Mouse (Mus musculus) CH12.LX (cell line): ENCODE measurements around the gene Adrb1. TPM values are rescaled to one million over a fixed set of nuclear protein-coding genes. Genes with fewer than 3 reads are reported as not detected.

Experiments
- DNase-seq: peaks from one replicate; pipeline ENCODE4 v3.0.0-alpha.2; 2013; ENCODE audit errors: extremely low read depth
- H3K27ac ChIP-seq: 2 replicates; pipeline ENCODE4 v1.5.1; 2012; ENCODE audit warnings: low read depth, mild to moderate bottlenecking, control low read depth, moderate library complexity; ENCODE audit not compliant: insufficient read depth
- H3K27me3 ChIP-seq: replicated peaks from 2 replicates; pipeline ENCODE3; 2012; ENCODE audit warnings: inconsistent platforms
- H3K36me3 ChIP-seq, 2 experiments: replicated peaks in 1 of 2; 2 replicates each; pipeline versions ENCODE3 to v1.6.1; 2012; ENCODE audit warnings: inconsistent platforms in 1 of 2, low read length in 1 of 2, mild to moderate bottlenecking in 1 of 2, mixed read lengths in 1 of 2, moderate library complexity in 1 of 2; ENCODE audit not compliant: control insufficient read depth in 1 of 2, insufficient read depth in 1 of 2
- H3K4me1 ChIP-seq, 2 experiments: 2 replicates each; pipeline ENCODE4 v1.6.1; 2012; ENCODE audit warnings: inconsistent platforms in 1 of 2, moderate library complexity in 1 of 2; ENCODE audit not compliant: insufficient read depth in 2 of 2, control insufficient read depth in 1 of 2
- H3K4me2 ChIP-seq: 2 replicates; pipeline ENCODE4 v1.6.1; 2012; ENCODE audit warnings: low read depth, mild to moderate bottlenecking, control low read depth; ENCODE audit not compliant: poor library complexity, insufficient read depth, severe bottlenecking
- H3K4me3 ChIP-seq, 3 experiments: fragments of 150-350 bp in 1 of 3; sonication (generic) in 1 of 3; replicated peaks in 1 of 3; 2 replicates each; pipeline versions ENCODE3 to v1.5.1; 2011 to 2012; ENCODE audit warnings: low read depth in 2 of 3, low read length in 2 of 3, mild to moderate bottlenecking in 2 of 3, moderate library complexity in 2 of 3, control low read depth in 1 of 3, improper control_type of control experiment in 1 of 3, inconsistent platforms in 1 of 3, mixed read lengths in 1 of 3; ENCODE audit not compliant: poor library complexity in 1 of 3
- H3K79me2 ChIP-seq: replicated peaks from 2 replicates; pipeline ENCODE4 v1.6.1; 2012; ENCODE audit warnings: mild to moderate bottlenecking, moderate library complexity; ENCODE audit not compliant: control insufficient read depth, poor library complexity, insufficient read depth, severe bottlenecking; ENCODE audit errors: extremely low read depth
- H3K9ac ChIP-seq: 2 replicates; pipeline ENCODE4 v1.6.1; 2012; ENCODE audit warnings: low read depth, mild to moderate bottlenecking, control low read depth, moderate library complexity; ENCODE audit not compliant: insufficient read depth
- H3K9me3 ChIP-seq: replicated peaks from 2 replicates; pipeline ENCODE3; 2012; ENCODE audit warnings: low read length, inconsistent platforms, mixed read lengths
- BHLHE40 ChIP-seq: IDR thresholded peaks from 2 replicates; pipeline ENCODE4 v1.6.1; 2011; ENCODE audit warnings: mild to moderate bottlenecking, low read depth, low read length, improper control_type of control experiment
- CHD1 ChIP-seq: IDR thresholded peaks from 2 replicates; pipeline ENCODE4 v1.6.1; 2012; ENCODE audit warnings: low read depth, low read length, improper control_type of control experiment, inconsistent platforms
- CHD2 ChIP-seq: IDR thresholded peaks from 2 replicates; pipeline ENCODE4 v1.6.1; 2011; ENCODE audit warnings: low read length, improper control_type of control experiment
- ETS1 ChIP-seq: conservative IDR thresholded peaks from 2 replicates; pipeline ENCODE4 v1.6.1; 2012; ENCODE audit warnings: low read depth, mild to moderate bottlenecking, inconsistent platforms, low read length, improper control_type of control experiment, moderate library complexity
- GABPA ChIP-seq: IDR thresholded peaks from 2 replicates; pipeline ENCODE4 v1.6.1; 2012; ENCODE audit warnings: low read depth, low read length, improper control_type of control experiment, inconsistent platforms; ENCODE audit not compliant: insufficient replicate concordance
- HCFC1 ChIP-seq: IDR thresholded peaks from 2 replicates; pipeline ENCODE4 v1.6.1; 2012; ENCODE audit warnings: low read depth, mild to moderate bottlenecking, inconsistent platforms, low read length, improper control_type of control experiment
- IRF4 ChIP-seq: IDR thresholded peaks from 2 replicates; pipeline ENCODE4 v1.6.1; 2014; ENCODE audit warnings: low read depth, mild to moderate bottlenecking, inconsistent platforms, low read length, improper control_type of control experiment
- JUND ChIP-seq: conservative IDR thresholded peaks from 2 replicates; pipeline ENCODE4 v1.6.1; 2011; ENCODE audit warnings: low read depth, low read length, improper control_type of control experiment
- KAT2A ChIP-seq: IDR thresholded peaks from 2 replicates; pipeline ENCODE4 v1.6.1; 2012; ENCODE audit warnings: low read length, improper control_type of control experiment, inconsistent platforms; ENCODE audit not compliant: insufficient replicate concordance
- MAFK ChIP-seq: IDR thresholded peaks from 2 replicates; pipeline ENCODE4 v1.6.1; 2011; ENCODE audit warnings: low read length, improper control_type of control experiment; ENCODE audit not compliant: insufficient replicate concordance
- MAX ChIP-seq: IDR thresholded peaks from 2 replicates; pipeline ENCODE4 v1.6.1; 2011; ENCODE audit warnings: low read length, improper control_type of control experiment
- MAZ ChIP-seq: IDR thresholded peaks from 2 replicates; pipeline ENCODE4 v1.6.1; 2012; ENCODE audit warnings: low read depth, mild to moderate bottlenecking, inconsistent platforms, low read length, improper control_type of control experiment, moderate library complexity
- MEF2A ChIP-seq: IDR thresholded peaks from 2 replicates; pipeline ENCODE4 v1.6.1; 2014; ENCODE audit warnings: low read depth, mild to moderate bottlenecking, inconsistent platforms, low read length, improper control_type of control experiment, borderline replicate concordance
- NELFE ChIP-seq: IDR thresholded peaks from 2 replicates; pipeline ENCODE4 v1.6.1; 2011; ENCODE audit warnings: low read depth, low read length, improper control_type of control experiment
- NRF1 ChIP-seq: IDR thresholded peaks from 2 replicates; pipeline ENCODE4 v1.6.1; 2014; ENCODE audit warnings: low read depth, mild to moderate bottlenecking, inconsistent platforms, low read length, improper control_type of control experiment, moderate library complexity
- PAX5 ChIP-seq: IDR thresholded peaks from 2 replicates; pipeline ENCODE4 v1.6.1; 2012; ENCODE audit warnings: low read length, inconsistent platforms, mixed read lengths
- POLR2A ChIP-seq: IDR thresholded peaks from 2 replicates; pipeline ENCODE4 v1.6.1; 2011; ENCODE audit warnings: low read depth, mild to moderate bottlenecking, improper control_type of control experiment, low read length
- RCOR1 ChIP-seq: conservative IDR thresholded peaks from 2 replicates; pipeline ENCODE4 v1.6.1; 2012; ENCODE audit warnings: low read depth, mild to moderate bottlenecking, inconsistent platforms, low read length, improper control_type of control experiment
- SIN3A ChIP-seq: IDR thresholded peaks from 2 replicates; pipeline ENCODE4 v1.6.1; 2012; ENCODE audit warnings: low read length, improper control_type of control experiment, inconsistent platforms
- TBP ChIP-seq: conservative IDR thresholded peaks from 2 replicates; pipeline ENCODE4 v1.6.1; 2011; ENCODE audit warnings: low read depth, low read length, improper control_type of control experiment
- UBTF ChIP-seq: IDR thresholded peaks from 2 replicates; pipeline ENCODE4 v1.6.1; 2012; ENCODE audit warnings: low read depth, mild to moderate bottlenecking, inconsistent platforms, low read length, improper control_type of control experiment, moderate library complexity
- USF1 ChIP-seq: IDR thresholded peaks from 2 replicates; pipeline ENCODE4 v1.6.1; 2014; ENCODE audit warnings: low read depth, mild to moderate bottlenecking, inconsistent platforms, low read length, improper control_type of control experiment
- USF2 ChIP-seq: conservative IDR thresholded peaks from 2 replicates; pipeline ENCODE4 v1.6.1; 2011; ENCODE audit warnings: low read depth, low read length, improper control_type of control experiment
- ZC3H11A ChIP-seq: IDR thresholded peaks from 2 replicates; pipeline ENCODE4 v1.6.1; 2012; ENCODE audit warnings: low read depth, mild to moderate bottlenecking, inconsistent platforms, low read length, improper control_type of control experiment
- ZMIZ1 ChIP-seq: IDR thresholded peaks from 2 replicates; pipeline ENCODE4 v1.6.1; 2012; ENCODE audit warnings: low read depth, mild to moderate bottlenecking, inconsistent platforms, low read length, improper control_type of control experiment
- ZNF384 ChIP-seq: IDR thresholded peaks from 2 replicates; pipeline ENCODE4 v1.6.1; 2012; ENCODE audit warnings: low read depth, low read length, improper control_type of control experiment, inconsistent platforms
- dilution Hi-C: fragments of 300-500 bp; cut with MboI; formaldehyde crosslinking; loops from 2 replicates; pipeline ENCODE4 v1.14.3; 2020; ENCODE audit warnings: low sequenced_read_pairs; ENCODE audit not compliant: extremely low pct_unique_long_range_greater_than_20kb, extremely low pct_ligation_motif_present
- in situ Hi-C: fragments of 300-500 bp; cut with MboI; formaldehyde crosslinking; loops from 3 replicates; pipeline ENCODE4 v1.14.3; 2019; ENCODE audit warnings: low sequenced_read_pairs, low pct_ligation_motif_present, low pct_unique_long_range_greater_than_20kb, mixed read lengths
- polyA plus RNA-seq: library from polyadenylated mRNA; unstranded; fragments of >175 nt; gene quantifications from 2 replicates; pipeline ENCODE4 v1.2.1, GENCODE M21; 2012; ENCODE audit warnings: low read depth; ENCODE audit not compliant: insufficient read length
- total RNA-seq, 2 experiments: library from RNA; depleted of rRNA; stranded (reverse); fragments of 300-350 nt in 1 of 2; fragments of >200 nt in 1 of 2; gene quantifications; 2 replicates each; pipeline ENCODE4 v1.2.3; 2012 to 2014

The Adrb1 gene
- total and polyA plus RNA-seq, 3 experiments = not detected

DNA sequence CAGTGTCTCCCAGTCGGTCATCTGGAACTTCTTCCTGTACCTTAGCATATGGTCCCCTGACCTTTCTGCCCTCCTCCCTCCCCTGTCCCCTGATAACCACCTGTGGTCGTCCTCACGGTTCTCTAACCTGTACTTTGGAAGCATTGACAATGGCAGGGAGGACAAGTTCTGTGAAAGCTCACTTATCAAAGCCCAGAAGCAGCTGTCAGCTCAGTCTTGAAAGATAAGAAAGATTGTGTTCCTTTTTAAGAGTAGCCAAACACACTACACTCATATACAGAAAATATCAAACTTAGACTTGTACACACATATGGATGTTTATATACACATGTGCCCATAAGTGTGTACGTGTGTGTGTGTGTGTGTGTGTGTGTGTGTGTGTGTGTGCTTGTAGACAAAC is 13.7 kb downstream of the Adrb1 start:
- dilution Hi-C loops = no loop called here
- no peak for DNase-seq
- H3K27ac ChIP-seq = no peak overlapping the region
- H3K9ac ChIP-seq = no peak overlapping the region
- no peak for TF ChIP-seq HCFC1
- TF ChIP-seq MAZ = no peak
- TF ChIP-seq GABPA = no peak
- no peak for TF ChIP-seq CHD1
- no peak for TF ChIP-seq NELFE
- no peak for TF ChIP-seq ZNF384
- no peak for TF ChIP-seq IRF4
- TF ChIP-seq TBP = no peak
- no peak for TF ChIP-seq RCOR1
- TF ChIP-seq PAX5 = no peak
- no peaks in the 10 kb centered on the region for H3K27me3 ChIP-seq
- in situ Hi-C loops = no loop called here
- no peaks in the 10 kb centered on the region for H3K36me3 ChIP-seq
- H3K79me2 ChIP-seq = no peaks in the 10 kb centered on the region
- H3K4me3 ChIP-seq = no peak overlapping the region
- peaks cover 6 to 28% of the 10 kb centered on the region in 2 experiments for H3K4me1 ChIP-seq
- no peak overlapping the region for H3K4me2 ChIP-seq
- no peaks in the 10 kb centered on the region for H3K9me3 ChIP-seq

DNA sequence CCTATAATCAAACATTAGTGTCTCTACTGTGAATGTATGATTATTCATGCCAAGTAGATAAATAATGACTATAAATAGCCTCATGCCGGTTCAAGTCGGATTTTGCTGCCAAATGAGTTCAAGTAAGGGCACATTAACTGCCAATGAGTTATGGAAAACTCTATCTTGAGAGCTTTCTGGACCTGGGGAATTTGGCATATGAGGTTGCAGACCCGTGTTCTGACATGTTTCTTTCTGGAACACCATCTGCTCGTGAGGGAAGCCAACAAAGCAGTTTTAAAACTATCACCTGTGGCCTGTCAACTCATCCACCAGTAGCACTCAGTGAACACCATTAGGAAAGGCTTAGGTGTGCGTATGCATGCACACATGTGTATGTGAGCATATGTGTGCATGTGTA is 14.3 kb downstream of the Adrb1 start:
- H3K4me1 ChIP-seq = peaks cover 4 to 23% of the 10 kb centered on the region in 2 experiments

More for the DNA sequence above, 14.3 kb downstream of the Adrb1 start:
- Histone ChIP-seq H3K27me3 (peaks cover 3% of the 10 kb centered on the region), H3K79me2 (no peaks in the 10 kb centered on the region), H3K4me3 (no peak overlapping the region), H3K4me2 (no peak overlapping the region), H3K36me3 (no peaks in the 10 kb centered on the region), H3K27ac (no peak overlapping the region), H3K9me3 (no peaks in the 10 kb centered on the region), H3K9ac (no peak overlapping the region)
- no peak for DNase-seq
- no peak for TF ChIP-seq ZC3H11A
- TF ChIP-seq IRF4 = no peak
- TF ChIP-seq MAFK = no peak
- TF ChIP-seq POLR2A = no peak
- no peak for TF ChIP-seq BHLHE40
- TF ChIP-seq USF2 = no peak
- TF ChIP-seq PAX5 = no peak
- TF ChIP-seq ZMIZ1 = no peak
- no peak for TF ChIP-seq USF1
- TF ChIP-seq GABPA = no peak
- no peak for TF ChIP-seq JUND
- TF ChIP-seq MAX = no peak
- no peak for TF ChIP-seq SIN3A
- no peak for TF ChIP-seq CHD2
- TF ChIP-seq MEF2A = no peak
- TF ChIP-seq ZNF384 = no peak
- no peak for TF ChIP-seq KAT2A
- TF ChIP-seq NRF1 = no peak
- TF ChIP-seq ETS1 = no peak
- TF ChIP-seq UBTF = no peak
- in situ Hi-C loops (no loop called here), dilution Hi-C loops (no loop called here)
